ENCODE assay signal across 17 mouse cellular contexts in the genomic region with DNA sequence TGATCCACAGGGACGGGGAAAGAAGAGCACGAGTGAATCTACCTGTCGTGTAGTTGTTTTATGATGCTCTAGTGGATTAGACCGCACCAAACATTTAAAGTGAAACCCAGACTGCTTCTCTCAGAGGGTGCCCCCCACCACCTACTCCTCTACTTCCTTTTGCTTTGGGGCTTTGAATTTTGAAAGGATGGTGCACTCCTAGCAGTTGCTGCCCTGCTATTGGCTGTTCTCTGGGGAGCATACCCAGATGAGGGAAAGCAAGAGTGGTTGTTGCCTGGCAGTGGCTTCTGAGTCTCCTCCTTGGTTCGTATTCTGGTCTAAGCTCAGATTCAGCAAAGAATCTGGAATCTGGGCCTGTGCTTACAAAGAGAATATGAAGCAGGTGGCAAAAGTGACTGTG.
DNase-seq lines count a peak whose midpoint lies in the region; ATAC-seq lines count a peak whose summit lies in the region.
"Had no signal": no experiment of that assay in that cellular context is flagged by ENCODE, and none has a peak within 500 bp of the region (broad histone marks: within the 10 kb centered on the region; RNA-seq: fewer than 3 reads in every experiment).

No protein-coding gene starts in this region.

- peak; percentile 42; the same call in 1 of the 2 replicates for ATAC-seq in megakaryocyte progenitor cell, adult 5-6 weeks (replicated peaks; ENCODE audit: poor library complexity)
- ATAC-seq: forebrain, embryonic 13.5 days; hindbrain, postnatal 0 days had no signal

- intact Hi-C loops in left cerebral cortex, postnatal 36 days (cut with DNase I), result no loop called here

- DNase-seq in CD4-positive helper T cell, adult 2 months (ENCODE audit: low read depth, low spot score), result peak; percentile 39
- DNase-seq in T-cell, adult 2 months (ENCODE audit: low spot score), result peak; percentile 44
- DNase-seq in thymus, postnatal 14 days, result peak; percentile 73
- no peak for DNase-seq in testis, postnatal 10 days (ENCODE audit: low spot score)
- no peak for DNase-seq in left cerebral cortex, postnatal 36 days (ENCODE audit: low spot score in 2 of 2)
- no peak for DNase-seq in embryo, embryonic 11 days
- DNase-seq in neural tube, embryonic 10.5 days (ENCODE audit: extremely low spot score, low spot score), result no peak
- DNase-seq: adrenal gland, postnatal 25 days; cerebellum, adult 9-10 months; gastrocnemius, adult 2 months; heart, postnatal 10 days; kidney, adult 18-20 months; layer of hippocampus, adult 9-11 months; liver had no signal

Comparison
In these comparisons a context has a peak if more than half of its experiments do, and no peak if none do; other contexts are left out.
1. DNase-seq: peak in CD4-positive helper T cell, adult 2 months (single experiment), T-cell, adult 2 months (single experiment) and thymus, postnatal 14 days (single experiment); none in testis, postnatal 10 days (single experiment), left cerebral cortex, postnatal 36 days (0 of 2), embryo, embryonic 11 days (single experiment) and neural tube, embryonic 10.5 days (single experiment).